Mouse (Mus musculus): Measurements from ENCODE around the gene Gna11. TPM values are rescaled to one million over a fixed set of nuclear protein-coding genes. Genes with fewer than 3 reads are reported as not detected.

Gna11 gene
- polyA plus RNA-seq, 1 experiment from 2014 or later: 97.6 TPM

- no peak overlapping the region for H3K9ac ChIP-seq (ENCODE audit: low read length)
- H3K4me3 ChIP-seq (ENCODE audit: low read depth, low read length): no peak overlapping the region
- H3K9me3 ChIP-seq (replicated peaks; ENCODE audit: control insufficient read depth, low read length): no peaks in the 10 kb centered on the region
- no peaks in the 10 kb centered on the region for H3K27me3 ChIP-seq (replicated peaks; ENCODE audit: control insufficient read depth, insufficient read depth, low read length)
- DNase-seq (ENCODE audit: low spot score): no peak
- peaks cover 56% of the 10 kb centered on the region for H3K36me3 ChIP-seq (ENCODE audit: control insufficient read depth, insufficient read depth, low read length)
- H3K4me1 ChIP-seq (ENCODE audit: control insufficient read depth, insufficient read depth, low read length): peaks cover 15% of the 10 kb centered on the region
- no peak overlapping the region for H3K27ac ChIP-seq (ENCODE audit: low read depth, low read length)
- 92% methylated on average over 11 of the region's 11 CpGs for WGBS
- ATAC-seq: no peak
- no peak overlapping the region for H3K4me2 ChIP-seq (ENCODE audit: low read length)
Observed at GRCm38 (mm10) chr10:81492606-81493240, 52.3 kb downstream of the Gna11 start.

- Histone ChIP-seq H3K4me3 (ENCODE audit: low read depth, low read length) (no peak overlapping the region), H3K9ac (ENCODE audit: low read length) (no peak overlapping the region), H3K27ac (ENCODE audit: low read depth, low read length) (no peak overlapping the region), H3K27me3 (replicated peaks; ENCODE audit: control insufficient read depth, insufficient read depth, low read length) (no peaks in the 10 kb centered on the region), H3K4me1 (ENCODE audit: control insufficient read depth, insufficient read depth, low read length) (peaks cover 9% of the 10 kb centered on the region), H3K36me3 (ENCODE audit: control insufficient read depth, insufficient read depth, low read length) (peaks cover 73% of the 10 kb centered on the region), H3K4me2 (ENCODE audit: low read length) (no peak overlapping the region), H3K9me3 (replicated peaks; ENCODE audit: control insufficient read depth, low read length) (no peaks in the 10 kb centered on the region)
- WGBS: 96% methylated on average over 9 of the region's 9 CpGs
- DNase-seq (ENCODE audit: low spot score) (no peak), ATAC-seq (no peak)
Observed at GRCm38 (mm10) chr10:81491018-81491417, 54.0 kb downstream of the Gna11 start.

GRCm38 (mm10) chr10:81489941-81490340, 55.0 kb downstream of the Gna11 start:
- no peak for ATAC-seq
- H3K4me3 ChIP-seq (ENCODE audit: low read depth, low read length): no peak overlapping the region
- no peaks in the 10 kb centered on the region for H3K9me3 ChIP-seq (replicated peaks; ENCODE audit: control insufficient read depth, low read length)
- no peak overlapping the region for H3K9ac ChIP-seq (ENCODE audit: low read length)
- H3K27ac ChIP-seq (ENCODE audit: low read depth, low read length): no peak overlapping the region
- DNase-seq (ENCODE audit: low spot score): no peak
- H3K4me2 ChIP-seq (ENCODE audit: low read length): no peak overlapping the region
- H3K36me3 ChIP-seq (ENCODE audit: control insufficient read depth, insufficient read depth, low read length): peaks cover 73% of the 10 kb centered on the region
- 85% methylated on average over 14 of the region's 14 CpGs for WGBS
- no peaks in the 10 kb centered on the region for H3K27me3 ChIP-seq (replicated peaks; ENCODE audit: control insufficient read depth, insufficient read depth, low read length)
- H3K4me1 ChIP-seq (ENCODE audit: control insufficient read depth, insufficient read depth, low read length): peaks cover 3% of the 10 kb centered on the region

- Histone ChIP-seq H3K4me1 (ENCODE audit: control insufficient read depth, insufficient read depth, low read length) (peaks cover 6% of the 10 kb centered on the region; the same call in 1 of the 2 replicates), H3K4me3 (ENCODE audit: low read depth, low read length) (no peak overlapping the region), H3K36me3 (ENCODE audit: control insufficient read depth, insufficient read depth, low read length) (peaks cover 71% of the 10 kb centered on the region), H3K4me2 (ENCODE audit: low read length) (no peak overlapping the region), H3K27me3 (replicated peaks; ENCODE audit: control insufficient read depth, insufficient read depth, low read length) (no peaks in the 10 kb centered on the region), H3K9me3 (replicated peaks; ENCODE audit: control insufficient read depth, low read length) (no peaks in the 10 kb centered on the region), H3K27ac (ENCODE audit: low read depth, low read length) (no peak overlapping the region), H3K9ac (ENCODE audit: low read length) (no peak overlapping the region)
- WGBS: 86% methylated on average over 11 of the region's 11 CpGs
- DNase-seq (ENCODE audit: low spot score): no peak
- ATAC-seq: no peak
Observed at GRCm38 (mm10) chr10:81488081-81488480, 56.9 kb downstream of the Gna11 start.

- no peak for DNase-seq (ENCODE audit: low spot score)
- Histone ChIP-seq H3K4me2 (ENCODE audit: low read length) (no peak overlapping the region), H3K9me3 (replicated peaks; ENCODE audit: control insufficient read depth, low read length) (no peaks in the 10 kb centered on the region), H3K4me3 (ENCODE audit: low read depth, low read length) (no peak overlapping the region), H3K36me3 (ENCODE audit: control insufficient read depth, insufficient read depth, low read length) (peaks cover 55% of the 10 kb centered on the region), H3K4me1 (ENCODE audit: control insufficient read depth, insufficient read depth, low read length) (peaks cover 10% of the 10 kb centered on the region; the same call in 1 of the 2 replicates), H3K27me3 (replicated peaks; ENCODE audit: control insufficient read depth, insufficient read depth, low read length) (no peaks in the 10 kb centered on the region), H3K9ac (ENCODE audit: low read length) (no peak overlapping the region), H3K27ac (ENCODE audit: low read depth, low read length) (no peak overlapping the region)
- no peak for ATAC-seq
- WGBS: 91% methylated on average over 10 of the region's 10 CpGs
Observed at GRCm38 (mm10) chr10:81486496-81486895, 58.5 kb downstream of the Gna11 start.

- 76% methylated on average over 7 of the region's 7 CpGs for WGBS
- H3K36me3 ChIP-seq (ENCODE audit: control insufficient read depth, insufficient read depth, low read length): peaks cover 45% of the 10 kb centered on the region
- H3K4me1 ChIP-seq (ENCODE audit: control insufficient read depth, insufficient read depth, low read length): peaks cover 14% of the 10 kb centered on the region; the same call in 1 of the 2 replicates
- H3K27ac ChIP-seq (ENCODE audit: low read depth, low read length): no peak overlapping the region
- H3K4me2 ChIP-seq (ENCODE audit: low read length): no peak overlapping the region
- H3K27me3 ChIP-seq (replicated peaks; ENCODE audit: control insufficient read depth, insufficient read depth, low read length): no peaks in the 10 kb centered on the region
- DNase-seq (ENCODE audit: low spot score) (no peak), ATAC-seq (no peak)
- H3K4me3 ChIP-seq (ENCODE audit: low read depth, low read length): no peak overlapping the region
- H3K9me3 ChIP-seq (replicated peaks; ENCODE audit: control insufficient read depth, low read length): no peaks in the 10 kb centered on the region
- no peak overlapping the region for H3K9ac ChIP-seq (ENCODE audit: low read length)
Observed at GRCm38 (mm10) chr10:81485479-81486018, 59.4 kb downstream of the Gna11 start.

- Histone ChIP-seq H3K4me3 (ENCODE audit: low read depth, low read length) (no peak overlapping the region), H3K9ac (ENCODE audit: low read length) (no peak overlapping the region), H3K9me3 (replicated peaks; ENCODE audit: control insufficient read depth, low read length) (no peaks in the 10 kb centered on the region), H3K36me3 (ENCODE audit: control insufficient read depth, insufficient read depth, low read length) (peaks cover 40% of the 10 kb centered on the region), H3K27ac (ENCODE audit: low read depth, low read length) (no peak overlapping the region), H3K4me1 (ENCODE audit: control insufficient read depth, insufficient read depth, low read length) (peaks cover 19% of the 10 kb centered on the region), H3K4me2 (ENCODE audit: low read length) (no peak overlapping the region), H3K27me3 (replicated peaks; ENCODE audit: control insufficient read depth, insufficient read depth, low read length) (no peaks in the 10 kb centered on the region)
- no peak for ATAC-seq
- no peak for DNase-seq (ENCODE audit: low spot score)
- 29% methylated on average over 2 of the region's 2 CpGs for WGBS
Observed at GRCm38 (mm10) chr10:81485060-81485449, 59.9 kb downstream of the Gna11 start.

- Histone ChIP-seq H3K36me3 (ENCODE audit: control insufficient read depth, insufficient read depth, low read length) (peaks cover 35% of the 10 kb centered on the region), H3K4me1 (ENCODE audit: control insufficient read depth, insufficient read depth, low read length) (peaks cover 22% of the 10 kb centered on the region), H3K4me3 (ENCODE audit: low read depth, low read length) (no peak overlapping the region), H3K9me3 (replicated peaks; ENCODE audit: control insufficient read depth, low read length) (no peaks in the 10 kb centered on the region), H3K27ac (ENCODE audit: low read depth, low read length) (peak overlapping the region; percentile 48; the same call in 1 of the 2 replicates), H3K27me3 (replicated peaks; ENCODE audit: control insufficient read depth, insufficient read depth, low read length) (no peaks in the 10 kb centered on the region), H3K4me2 (ENCODE audit: low read length) (no peak overlapping the region), H3K9ac (ENCODE audit: low read length) (peak overlapping the region; percentile 8; the same call in 1 of the 2 replicates)
- no peak for ATAC-seq
- WGBS: 60% methylated on average over 6 of the region's 6 CpGs
- DNase-seq (ENCODE audit: low spot score): peak; percentile 54
Observed at GRCm38 (mm10) chr10:81484441-81485059, 60.4 kb downstream of the Gna11 start.

GRCm38 (mm10) chr10:81483983-81484382, 61.0 kb downstream of the Gna11 start:
- peaks cover 22% of the 10 kb centered on the region for H3K4me1 ChIP-seq (ENCODE audit: control insufficient read depth, insufficient read depth, low read length)
- no peaks in the 10 kb centered on the region for H3K9me3 ChIP-seq (replicated peaks; ENCODE audit: control insufficient read depth, low read length)
- H3K36me3 ChIP-seq (ENCODE audit: control insufficient read depth, insufficient read depth, low read length): peaks cover 30% of the 10 kb centered on the region
- H3K27me3 ChIP-seq (replicated peaks; ENCODE audit: control insufficient read depth, insufficient read depth, low read length): no peaks in the 10 kb centered on the region
- peak overlapping the region; percentile 8; the same call in 1 of the 2 replicates for H3K9ac ChIP-seq (ENCODE audit: low read length)
- H3K4me3 ChIP-seq (ENCODE audit: low read depth, low read length): no peak overlapping the region
- WGBS: 16% methylated on average over 9 of the region's 9 CpGs
- DNase-seq (ENCODE audit: low spot score) (peak; percentile 66), ATAC-seq (no peak)
- H3K27ac ChIP-seq (ENCODE audit: low read depth, low read length): peak overlapping the region; percentile 48; the same call in 1 of the 2 replicates
- H3K4me2 ChIP-seq (ENCODE audit: low read length): no peak overlapping the region

Data from forebrain, embryonic 14.5 days (tissue).